Mouse (Mus musculus): Measurements from ENCODE around the gene Scrn3.
A peak's percentile ranks its signal among the peaks of the same experiment; 100 is the strongest.

Gene Scrn3

GRCm38 (mm10) chr2:73385641-73386355 is 73.4 kb downstream of the Scrn3 start:
- DNase-seq (ENCODE audit: low read depth), result no peak

- peak; percentile 98 for DNase-seq (ENCODE audit: low read depth)
Observed at GRCm38 (mm10) chr2:73386356-73387046, 74.1 kb downstream of the Scrn3 start, which contains the start of gene Gpr155. TSS of gene Gpr155 (minus strand) at chr2:73386572.
